Mouse (Mus musculus) ES-Bruce4 (cell line): ENCODE measurements around the gene Vcam1. TPM values are rescaled to one million over a fixed set of nuclear protein-coding genes. Genes with fewer than 3 reads are reported as not detected.

Experiments
- H3K27ac ChIP-seq: 2 replicates; pipeline ENCODE4 v1.5.1; 2012; ENCODE audit warnings: low read length, inconsistent platforms; ENCODE audit not compliant: insufficient read depth
- H3K27me3 ChIP-seq: 2 replicates; pipeline ENCODE4 v1.6.1; 2012; ENCODE audit warnings: mild to moderate bottlenecking, low read length, inconsistent platforms; ENCODE audit not compliant: control insufficient read depth, poor library complexity, insufficient read depth, severe bottlenecking
- H3K36me3 ChIP-seq: 2 replicates; pipeline ENCODE4 v1.6.1; 2012; ENCODE audit warnings: inconsistent platforms, mild to moderate bottlenecking, low read length, moderate library complexity; ENCODE audit not compliant: control insufficient read depth, poor library complexity, insufficient read depth, severe bottlenecking
- H3K4me1 ChIP-seq: one replicate; pipeline ENCODE4 v1.8.1; 2011; ENCODE audit warnings: low read length; ENCODE audit not compliant: control insufficient read depth, insufficient read depth
- H3K4me3 ChIP-seq: 2 replicates; pipeline ENCODE4 v1.5.1; 2011; ENCODE audit warnings: low read depth, mild to moderate bottlenecking, low read length
- H3K9ac ChIP-seq: 2 replicates; pipeline ENCODE4 v1.6.1; 2012; ENCODE audit warnings: low read depth, mild to moderate bottlenecking, inconsistent platforms; ENCODE audit not compliant: poor library complexity, severe bottlenecking
- H3K9me3 ChIP-seq: replicated peaks from 2 replicates; pipeline ENCODE4 v1.6.1; 2012; ENCODE audit warnings: mild to moderate bottlenecking, low read length, inconsistent platforms; ENCODE audit not compliant: control insufficient read depth, poor library complexity, insufficient read depth, severe bottlenecking
- CTCF ChIP-seq: IDR thresholded peaks from one replicate; pipeline ENCODE4 v1.8.1; 2011; ENCODE audit warnings: low read depth, low read length
- EP300 ChIP-seq: IDR thresholded peaks from 2 replicates; pipeline ENCODE4 v1.6.1; 2011; ENCODE audit warnings: low read depth, low read length; ENCODE audit not compliant: insufficient read depth
- POLR2A ChIP-seq: IDR thresholded peaks from one replicate; pipeline ENCODE4 v1.8.1; 2011; ENCODE audit warnings: low read length; ENCODE audit not compliant: insufficient read depth
- polyA plus RNA-seq: library from polyadenylated mRNA; stranded (reverse); fragments of >200 nt; gene quantifications from 2 replicates; pipeline ENCODE4 v1.2.4, GENCODE M21; 2011; ENCODE audit warnings: low read depth; ENCODE audit not compliant: missing spikeins, insufficient read depth, insufficient read length

Vcam1 gene
- polyA plus RNA-seq, 1 experiment: 1.4 TPM

DNA sequence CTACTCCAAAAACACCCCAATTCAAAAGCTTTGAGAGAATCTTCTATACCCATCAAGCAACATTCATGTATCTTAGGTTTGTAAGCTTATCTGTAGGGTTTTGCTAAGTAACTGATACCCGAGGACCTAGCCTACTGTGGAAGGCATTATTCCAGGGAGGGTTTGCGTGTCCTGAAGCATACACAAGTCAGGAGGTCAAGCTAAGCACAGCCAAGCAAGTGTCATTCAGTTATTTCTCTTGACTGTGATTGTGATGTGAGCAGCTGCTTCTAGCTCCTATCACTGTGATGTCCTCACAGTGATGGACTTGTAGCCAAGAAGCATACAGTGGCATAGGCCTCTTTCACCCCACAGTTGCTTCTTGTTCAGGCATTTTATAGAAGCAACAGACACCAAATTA, 35.2 kb downstream of the Vcam1 start:
- Histone ChIP-seq H3K27ac (no peak overlapping the region), H3K4me3 (no peak overlapping the region), H3K9ac (no peak overlapping the region), H3K27me3 (no peaks in the 10 kb centered on the region), H3K36me3 (no peaks in the 10 kb centered on the region), H3K4me1 (no peaks in the 10 kb centered on the region), H3K9me3 (no peaks in the 10 kb centered on the region)
- TF ChIP-seq EP300 (no peak), POLR2A (no peak), CTCF (no peak)

DNA sequence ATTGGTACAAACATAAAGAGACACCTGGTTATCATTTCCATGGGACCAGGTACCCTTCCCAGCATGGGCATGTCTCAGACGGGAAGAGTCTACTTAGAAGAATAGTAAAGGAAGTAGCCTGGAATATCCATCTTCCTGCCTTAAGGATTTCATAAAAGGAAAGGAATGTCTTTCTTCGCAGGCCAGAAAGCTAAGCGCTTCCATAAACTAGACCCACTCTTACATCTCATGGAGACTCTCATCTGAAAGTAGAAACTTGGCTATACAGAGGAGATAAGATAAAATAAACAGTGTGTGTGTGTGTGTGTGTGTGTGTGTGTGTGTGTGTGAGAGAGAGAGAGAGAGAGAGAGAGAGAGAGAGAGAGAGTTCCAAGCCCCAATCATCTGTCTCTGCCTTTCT, 36.9 kb downstream of the Vcam1 start:
- H3K9me3 ChIP-seq: peaks cover 6% of the 10 kb centered on the region
- TF ChIP-seq EP300: no peak
- no peak for TF ChIP-seq CTCF
- TF ChIP-seq POLR2A: no peak
- no peaks in the 10 kb centered on the region for H3K4me1 ChIP-seq
- H3K9ac ChIP-seq: no peak overlapping the region
- no peaks in the 10 kb centered on the region for H3K36me3 ChIP-seq
- H3K27me3 ChIP-seq: no peaks in the 10 kb centered on the region
- no peak overlapping the region for H3K27ac ChIP-seq
- H3K4me3 ChIP-seq: no peak overlapping the region

DNA sequence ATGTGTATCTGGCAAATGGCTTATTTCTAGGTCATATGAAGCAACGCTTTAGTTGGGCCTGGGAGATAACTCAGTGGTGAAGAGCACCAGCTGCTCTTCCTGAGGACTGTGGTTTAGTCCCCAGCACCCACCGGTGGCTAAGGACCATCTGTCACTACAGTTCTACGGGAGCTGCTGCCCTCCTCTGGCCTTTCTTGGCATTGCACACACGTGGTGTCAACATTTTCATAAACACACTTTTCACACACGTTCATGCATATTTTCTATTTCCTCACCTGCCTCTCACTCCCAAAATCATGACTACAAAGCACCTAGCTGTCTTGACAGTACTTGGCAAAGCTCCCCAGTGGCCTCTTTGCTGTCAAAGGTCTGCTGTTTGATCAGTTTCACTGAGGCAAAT, 37.8 kb downstream of the Vcam1 start:
- TF ChIP-seq EP300 (no peak), CTCF (peak; percentile 34)
- Histone ChIP-seq H3K9me3 (peaks cover 6% of the 10 kb centered on the region), H3K4me1 (no peaks in the 10 kb centered on the region), H3K4me3 (no peak overlapping the region), H3K9ac (no peak overlapping the region), H3K27me3 (no peaks in the 10 kb centered on the region), H3K36me3 (no peaks in the 10 kb centered on the region), H3K27ac (no peak overlapping the region)

DNA sequence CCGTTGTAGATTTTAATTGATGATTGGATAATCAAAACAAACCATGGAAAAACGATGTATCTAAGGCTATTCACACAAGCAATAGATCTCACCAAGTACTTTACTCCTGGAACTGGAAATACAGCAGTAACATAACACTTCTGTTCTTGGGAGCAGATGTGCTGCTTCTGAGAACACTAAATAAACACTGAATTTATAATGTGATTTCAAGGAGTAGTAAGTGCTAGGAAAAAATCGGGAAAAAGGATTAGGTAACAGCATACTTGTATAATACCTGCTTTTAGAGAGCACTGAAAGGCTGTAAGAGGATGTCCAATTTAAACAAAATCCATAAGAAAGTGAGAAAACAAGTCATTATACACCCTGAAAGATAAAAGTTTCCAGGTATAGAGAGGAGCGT, 43.5 kb downstream of the Vcam1 start:
- peaks cover 6% of the 10 kb centered on the region for H3K9me3 ChIP-seq

DNA sequence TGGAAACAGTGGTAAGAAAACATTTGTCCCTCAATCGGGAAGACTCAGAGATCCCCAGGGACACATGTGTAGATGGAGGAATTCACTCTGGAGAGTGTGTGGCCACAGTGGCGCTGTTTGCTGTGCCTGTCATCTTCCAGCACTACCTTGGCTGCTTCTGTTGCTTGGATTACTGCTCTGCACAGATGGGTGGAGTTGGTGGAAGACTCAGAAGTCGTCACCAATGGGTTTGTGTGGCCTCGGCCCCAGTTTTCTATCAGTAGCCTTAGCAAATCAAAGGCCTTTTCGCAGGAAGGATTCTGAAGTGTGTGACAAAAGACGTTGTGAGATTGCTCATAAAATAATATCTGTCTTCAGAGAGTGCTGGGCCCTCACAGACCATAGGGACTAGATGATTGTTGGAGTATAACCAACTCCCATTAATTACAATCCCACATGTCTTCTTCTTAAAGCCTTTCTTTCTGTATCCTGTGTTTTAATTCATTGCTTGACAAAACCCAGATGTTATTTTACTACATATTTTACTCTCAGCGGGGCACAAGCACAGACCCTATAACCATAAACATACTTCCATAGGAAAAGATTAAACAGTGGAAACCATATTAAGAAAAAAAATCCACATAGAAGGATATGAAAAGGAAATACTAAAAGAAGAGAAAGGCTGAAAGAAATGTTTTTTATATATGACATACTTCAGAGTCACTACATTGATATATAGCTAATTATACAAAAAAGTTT, 48.4 kb downstream of the Vcam1 start:
- no peaks in the 10 kb centered on the region for H3K27me3 ChIP-seq
- no peaks in the 10 kb centered on the region for H3K9me3 ChIP-seq
- TF ChIP-seq CTCF: no peak
- H3K36me3 ChIP-seq: no peaks in the 10 kb centered on the region
- H3K9ac ChIP-seq: no peak overlapping the region
- no peaks in the 10 kb centered on the region for H3K4me1 ChIP-seq
- H3K27ac ChIP-seq: no peak overlapping the region
- no peak overlapping the region for H3K4me3 ChIP-seq

More for the DNA sequence above, 43.5 kb downstream of the Vcam1 start:
- Histone ChIP-seq H3K27me3 (no peaks in the 10 kb centered on the region), H3K4me1 (no peaks in the 10 kb centered on the region), H3K4me3 (no peak overlapping the region), H3K9ac (no peak overlapping the region), H3K36me3 (no peaks in the 10 kb centered on the region), H3K27ac (no peak overlapping the region)
- TF ChIP-seq CTCF (no peak), POLR2A (no peak)

DNA sequence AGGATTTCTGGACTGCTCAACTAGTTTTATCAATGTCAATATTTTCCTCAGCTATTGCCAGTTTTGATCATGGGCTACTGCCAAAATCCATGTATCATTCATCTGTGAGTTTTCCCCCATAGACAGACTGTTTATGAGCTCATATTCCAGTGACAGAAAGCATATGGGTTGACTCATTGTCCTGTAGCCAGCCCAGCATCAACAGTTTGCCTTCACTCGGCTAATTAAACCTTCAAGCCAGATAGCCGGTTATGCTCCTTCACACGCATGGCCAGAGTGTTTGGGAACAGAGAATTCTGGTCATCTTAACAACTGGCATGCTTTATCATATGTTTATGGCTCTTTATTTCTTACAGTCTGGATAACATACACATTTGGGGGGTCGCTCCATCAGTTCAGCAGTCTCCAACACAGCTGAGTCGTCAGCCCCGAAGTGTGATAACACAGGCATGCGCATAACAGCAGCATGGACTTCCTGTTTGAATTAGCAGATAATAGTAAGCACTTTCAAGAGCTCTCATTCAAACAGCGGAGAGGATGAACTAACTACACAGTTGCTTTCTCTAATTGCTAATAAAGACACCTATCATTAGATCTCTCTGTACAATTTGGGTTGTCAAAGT, 49.2 kb downstream of the Vcam1 start:
- Histone ChIP-seq H3K9me3 (no peaks in the 10 kb centered on the region), H3K36me3 (no peaks in the 10 kb centered on the region), H3K27ac (no peak overlapping the region), H3K4me1 (no peaks in the 10 kb centered on the region), H3K9ac (no peak overlapping the region), H3K4me3 (no peak overlapping the region), H3K27me3 (no peaks in the 10 kb centered on the region)
- no peak for TF ChIP-seq POLR2A
